Mouse (Mus musculus) lung, postnatal 0 days (tissue): ENCODE data around the gene Olfr304. TPM values are rescaled to one million over a fixed set of nuclear protein-coding genes. Genes with fewer than 3 reads are reported as not detected.
"Not testable (repeated sequence)": the region's sequence is repeated elsewhere in the genome, so short reads cannot be mapped to it uniquely, and the experiment has no call there.

Source experiments
- ATAC-seq: fragments of 200-750 bp; cut with Nextera tagmentation; 2 replicates; pipeline ENCODE4 v1.8.0; 2017; ENCODE audit warnings: moderate library complexity
- DNase-seq: peaks from one replicate; pipeline ENCODE4 v3.0.0-alpha.2; 2016; ENCODE audit warnings: low spot score
- H3K27ac ChIP-seq: fragments of 300-500 bp; sonication (generic); 2 replicates; pipeline ENCODE4 v1.5.1; 2014; ENCODE audit warnings: antibody characterized with exemption, mild to moderate bottlenecking, low read length, mixed read lengths
- H3K27me3 ChIP-seq: fragments of 300-500 bp; sonication (generic); replicated peaks from 2 replicates; pipeline ENCODE4 v1.6.1; 2014; ENCODE audit warnings: low read length, mixed read lengths; ENCODE audit not compliant: insufficient read depth
- H3K36me3 ChIP-seq: fragments of 300-500 bp; sonication (generic); 2 replicates; pipeline ENCODE4 v1.6.1; 2014; ENCODE audit warnings: low read length, mixed read lengths; ENCODE audit not compliant: insufficient read depth
- H3K4me1 ChIP-seq: fragments of 300-500 bp; sonication (generic); 2 replicates; pipeline ENCODE4 v1.6.1; 2014; ENCODE audit warnings: antibody characterized with exemption, low read depth, low read length, mixed read lengths; ENCODE audit not compliant: insufficient read depth
- H3K4me2 ChIP-seq: fragments of 300-500 bp; sonication (generic); replicated peaks from 2 replicates; pipeline ENCODE4 v1.6.1; 2014; ENCODE audit warnings: low read depth, mild to moderate bottlenecking, low read length, moderate library complexity, mixed read lengths
- H3K4me3 ChIP-seq: fragments of 300-500 bp; sonication (generic); 2 replicates; pipeline ENCODE4 v1.5.1; 2014; ENCODE audit warnings: low read depth, low read length
- H3K9ac ChIP-seq: fragments of 300-500 bp; sonication (generic); replicated peaks from 2 replicates; pipeline ENCODE4 v1.6.1; 2014; ENCODE audit warnings: low read depth, mild to moderate bottlenecking
- H3K9me3 ChIP-seq: fragments of 300-500 bp; sonication (generic); 2 replicates; pipeline ENCODE4 v1.6.1; 2016; ENCODE audit warnings: low read length, mixed read lengths
- CTCF ChIP-seq: IDR thresholded peaks from 2 replicates; pipeline ENCODE4 v1.5.1; 2016; ENCODE audit warnings: antibody characterized with exemption, mild to moderate bottlenecking
- EP300 ChIP-seq: IDR thresholded peaks from 2 replicates; pipeline ENCODE4 v1.6.1; 2016; ENCODE audit warnings: antibody characterized with exemption, mild to moderate bottlenecking, control low read depth
- WGBS: fragments of 180-500 bp; shearing (Covaris S2); extraction: QIAGEN DNeasy Blood & Tissue Kit; methylation state at CpG from one replicate; pipeline ENCODE4 v1.1.7; 2014; 5-methylcytosine and 5-hydroxymethylcytosine counted together
- polyA plus RNA-seq: library from polyadenylated mRNA; unstranded; fragments of >200 nt; fragmentation: Nextera tagmentation; extraction: Ambion mirVana; gene quantifications from 2 replicates; pipeline ENCODE4 v1.2.1, GENCODE M21; 2015

Olfr304 gene
- polyA plus RNA-seq = not detected in 2 replicates

- Histone ChIP-seq H3K4me1 (no peaks in the 10 kb centered on the region), H3K4me2 (no peak within 1 kb of the TSS), H3K36me3 (no peaks in the 10 kb centered on the region), H3K27me3 (no peaks in the 10 kb centered on the region), H3K27ac (no peak within 1 kb of the TSS), H3K9ac (no peak within 1 kb of the TSS), H3K4me3 (no peak within 1 kb of the TSS), H3K9me3 (no peaks in the 10 kb centered on the region)
- TF ChIP-seq EP300 = no peak
- no peak for TF ChIP-seq CTCF
- DNase-seq (no peak), ATAC-seq (no peak)
- 44% methylated on average over 1 of the region's 1 CpGs for WGBS
Observed at GRCm38 (mm10) chr7:86386558-86386957, at the start of gene Olfr304. Olfr304 (minus strand) TSS chr7:86386658.

GRCm38 (mm10) chr7:86403546-86403945, 17.1 kb upstream of the Olfr304 start, which contains the start of gene Olfr301:
Olfr301 (plus strand) TSS chr7:86403846.
- Histone ChIP-seq H3K4me2 (no peak within 1 kb of the TSS), H3K9me3 (no peaks in the 10 kb centered on the region), H3K9ac (no peak within 1 kb of the TSS), H3K4me3 (no peak within 1 kb of the TSS), H3K27me3 (no peaks in the 10 kb centered on the region), H3K36me3 (no peaks in the 10 kb centered on the region), H3K4me1 (no peaks in the 10 kb centered on the region), H3K27ac (no peak within 1 kb of the TSS)
- no peak for ATAC-seq
- 77% methylated on average over 2 of the region's 2 CpGs for WGBS
- no peak for DNase-seq
- TF ChIP-seq CTCF (no peak), EP300 (no peak)

GRCm38 (mm10) chr7:86397689-86398088, 11.2 kb upstream of the Olfr304 start, which contains the start of gene Olfr303:
Olfr303 (minus strand) TSS chr7:86397789.
- no peak within 1 kb of the TSS for H3K9ac ChIP-seq
- H3K27me3 ChIP-seq = no peaks in the 10 kb centered on the region
- H3K9me3 ChIP-seq = no peaks in the 10 kb centered on the region
- DNase-seq = no peak
- no peak within 1 kb of the TSS for H3K4me2 ChIP-seq
- TF ChIP-seq EP300 = no peak
- TF ChIP-seq CTCF = no peak
- no peaks in the 10 kb centered on the region for H3K36me3 ChIP-seq
- no peak within 1 kb of the TSS for H3K27ac ChIP-seq
- ATAC-seq = no peak
- no peak within 1 kb of the TSS for H3K4me3 ChIP-seq
- no peaks in the 10 kb centered on the region for H3K4me1 ChIP-seq

- no peak overlapping the region for H3K4me2 ChIP-seq
- ATAC-seq (no peak), DNase-seq (no peak)
- H3K4me1 ChIP-seq = no peaks in the 10 kb centered on the region
- no peaks in the 10 kb centered on the region for H3K27me3 ChIP-seq
- TF ChIP-seq CTCF (no peak), EP300 (no peak)
- H3K27ac ChIP-seq = no peak overlapping the region
- H3K9ac ChIP-seq = no peak overlapping the region
- no peaks in the 10 kb centered on the region for H3K36me3 ChIP-seq
- H3K4me3 ChIP-seq = no peak overlapping the region
- no peaks in the 10 kb centered on the region for H3K9me3 ChIP-seq
- 68% methylated on average over 3 of the region's 3 CpGs for WGBS
Observed at GRCm38 (mm10) chr7:86385769-86386168, 689 bp downstream of the Olfr304 start.

GRCm38 (mm10) chr7:86366828-86367227, 19.6 kb downstream of the Olfr304 start, which contains the start of gene Olfr305:
Olfr305 (minus strand) TSS chr7:86366928.
- no peaks in the 10 kb centered on the region for H3K4me1 ChIP-seq
- H3K27ac ChIP-seq = no peak within 1 kb of the TSS
- no peak for DNase-seq
- H3K9me3 ChIP-seq = no peaks in the 10 kb centered on the region
- no peak for ATAC-seq
- H3K27me3 ChIP-seq = no peaks in the 10 kb centered on the region
- no peak within 1 kb of the TSS for H3K4me3 ChIP-seq
- H3K9ac ChIP-seq = no peak within 1 kb of the TSS
- no peak within 1 kb of the TSS for H3K4me2 ChIP-seq
- no peaks in the 10 kb centered on the region for H3K36me3 ChIP-seq
- WGBS = 77% methylated on average over 1 of the region's 1 CpGs
- TF ChIP-seq EP300 (no peak), CTCF (no peak)

- DNase-seq, H3K36me3 ChIP-seq, H3K4me2 ChIP-seq, H3K4me1 ChIP-seq, H3K27me3 ChIP-seq, ATAC-seq, H3K9me3 ChIP-seq, H3K27ac ChIP-seq, H3K4me3 ChIP-seq, H3K9ac ChIP-seq: not testable (repeated sequence)
- WGBS = 84% methylated on average over 9 of the region's 9 CpGs
Observed at GRCm38 (mm10) chr7:86346296-86346695, 40.2 kb downstream of the Olfr304 start.

- no peak overlapping the region for H3K4me2 ChIP-seq
- 58% methylated on average over 3 of the region's 3 CpGs for WGBS
- no peak for ATAC-seq
Observed at GRCm38 (mm10) chr7:86344253-86344652, 42.2 kb downstream of the Olfr304 start.

More at GRCm38 (mm10) chr7:86344253-86344652, 42.2 kb downstream of the Olfr304 start:
- no peak for DNase-seq
- Histone ChIP-seq H3K36me3 (no peaks in the 10 kb centered on the region), H3K9me3 (no peaks in the 10 kb centered on the region), H3K4me3 (no peak overlapping the region), H3K27me3 (no peaks in the 10 kb centered on the region), H3K4me1 (no peaks in the 10 kb centered on the region), H3K27ac (no peak overlapping the region), H3K9ac (no peak overlapping the region)
- TF ChIP-seq EP300 (no peak), CTCF (no peak)
